Mouse (Mus musculus) E14TG2a.4 (cell line): ENCODE results near the gene Gm20458.

Source experiments
- CTCF ChIP-seq: conservative IDR thresholded peaks from 2 replicates; pipeline ENCODE4 v1.5.1; 2014; ENCODE audit warnings: low read length
- POU5F1 ChIP-seq: IDR thresholded peaks from 2 replicates; pipeline ENCODE4 v1.6.1; 2014; ENCODE audit warnings: low read length, borderline replicate concordance

DNA sequence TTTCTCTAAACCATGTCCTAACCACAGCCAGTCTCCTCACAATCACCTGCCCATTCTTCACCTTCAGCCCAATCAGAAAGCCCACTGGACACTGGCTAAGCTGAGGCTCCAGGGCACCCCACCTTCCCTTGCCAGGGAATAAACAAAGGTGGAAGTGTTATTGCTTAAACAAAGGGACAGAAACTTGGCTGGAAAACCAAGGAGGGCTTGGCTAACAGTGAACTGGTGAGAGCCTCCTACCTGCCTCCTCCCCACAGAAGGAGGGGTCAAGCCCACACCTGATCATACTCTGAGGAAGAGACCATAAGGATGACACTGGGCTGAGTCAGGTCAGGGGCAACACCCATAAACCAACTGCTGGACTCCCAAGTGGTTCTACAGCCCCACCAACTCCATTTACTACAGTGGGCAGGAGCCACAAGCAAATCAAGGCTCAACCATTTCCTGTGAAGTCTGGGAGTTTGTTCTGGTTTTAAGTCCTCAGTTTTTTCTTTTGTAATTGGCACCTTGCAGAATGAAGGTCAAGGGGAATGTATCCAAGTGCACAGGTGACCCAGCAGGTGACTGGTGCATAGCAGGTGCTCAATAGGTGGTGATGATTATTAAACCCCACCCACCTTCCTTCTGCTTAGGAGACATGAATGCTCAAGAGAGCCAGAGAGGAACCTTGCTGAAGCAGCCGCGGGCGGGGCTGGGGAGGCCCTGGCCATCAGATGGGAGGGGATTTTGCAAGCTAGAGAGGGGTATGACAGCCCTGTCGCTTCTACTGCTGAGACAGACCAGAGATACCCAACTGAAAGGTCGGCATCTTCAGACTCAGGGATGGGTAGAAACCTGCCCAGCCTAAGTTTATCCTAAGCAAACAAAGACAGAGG is 25.3 kb upstream of the Gm20458 start:
- TF ChIP-seq CTCF (no peak), POU5F1 (no peak)
